Mouse (Mus musculus): Measurements from ENCODE around the gene Bivm. TPM values are rescaled to one million over a fixed set of nuclear protein-coding genes. Genes with fewer than 3 reads are reported as not detected.

Bivm gene
- polyA plus RNA-seq, 1 experiment from 2014 or later, result 18.9 TPM

DNA sequence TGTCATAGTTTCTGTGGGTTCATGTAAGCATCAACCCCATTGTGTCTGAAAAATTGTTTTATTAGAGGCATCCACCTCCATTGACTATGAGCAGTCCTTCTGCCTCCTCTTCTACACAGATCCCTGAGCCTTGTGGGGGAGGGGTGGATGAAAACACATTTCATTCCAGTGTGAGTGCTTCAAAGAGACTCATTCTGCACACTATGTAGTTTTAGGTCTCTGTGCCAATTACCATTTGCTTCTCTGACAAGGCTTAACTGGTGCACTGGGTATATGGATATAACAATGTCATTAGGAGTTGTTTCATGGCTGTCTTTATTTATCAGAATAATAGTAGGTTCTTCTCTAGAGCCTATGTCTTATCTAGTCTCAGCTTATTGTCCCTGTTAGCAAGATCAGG lies 67.6 kb downstream of the Bivm start:
- Histone ChIP-seq H3K4me1 (no peaks in the 10 kb centered on the region), H3K36me3 (peaks cover 4% of the 10 kb centered on the region; the same call in 1 of the 2 replicates), H3K9ac (no peak overlapping the region), H3K4me2 (no peak overlapping the region), H3K9me3 (no peaks in the 10 kb centered on the region), H3K27me3 (no peaks in the 10 kb centered on the region), H3K27ac (no peak overlapping the region), H3K4me3 (no peak overlapping the region)
- no peak for ATAC-seq (ENCODE audit: borderline replicate concordance, extremely low read depth, low FRiP score, low TSS enrichment)

Other genes starting within 250 kb of the Bivm start
- gene Tpp2, start 185.3 kb upstream of the Bivm start, polyA plus RNA-seq (2015; fragmentation: Nextera tagmentation; extraction: Ambion mirVana), result 57.6 and 62.7 TPM in 2 replicates
- gene Mettl21c, start 98.9 kb upstream of the Bivm start, polyA plus RNA-seq (2015; fragmentation: Nextera tagmentation; extraction: Ambion mirVana), result 0.28 and 0.35 TPM in 2 replicates
- gene Gm8251, start 57.0 kb upstream of the Bivm start, polyA plus RNA-seq (2015; fragmentation: Nextera tagmentation; extraction: Ambion mirVana), result 0.14 and 0.15 TPM in 2 replicates
- 86.8 and 89.0 TPM in 2 replicates for gene Tex30, start 16.5 kb upstream of the Bivm start, polyA plus RNA-seq (2015; fragmentation: Nextera tagmentation; extraction: Ambion mirVana)
- 60.7 and 62.1 TPM in 2 replicates for gene Kdelc1, start 149 bp upstream of the Bivm start, polyA plus RNA-seq (2015; fragmentation: Nextera tagmentation; extraction: Ambion mirVana)
- gene Ercc5, start 28.8 kb downstream of the Bivm start, polyA plus RNA-seq (2015; fragmentation: Nextera tagmentation; extraction: Ambion mirVana), result 21.6 and 24.0 TPM in 2 replicates
- gene Mettl21e, start 100.0 kb downstream of the Bivm start, polyA plus RNA-seq (2015; fragmentation: Nextera tagmentation; extraction: Ambion mirVana), result 1.5 TPM in 2 replicates

Measured in lung, embryonic 15.5 days (tissue).